Mouse (Mus musculus) right cerebral cortex, postnatal 36 days (tissue): ENCODE measurements around the gene Olfr785.
"Not testable (repeated sequence)": the region's sequence is repeated elsewhere in the genome, so short reads cannot be mapped to it uniquely, and the experiment has no call there.

ENCODE experiments used
- DNase-seq, 2 experiments: peaks; one replicate each; pipeline ENCODE4 v3.0.0; 2022; ENCODE audit warnings: low spot score in 2 of 2, mixed read lengths in 1 of 2

Gene Olfr785

GRCm38 (mm10) chr10:129405126-129405525 lies at the start of gene Olfr785:
Gene Olfr785, plus strand, starts transcription at chr10:129405426.
- DNase-seq = no peak

GRCm38 (mm10) chr10:129356496-129356895 lies 48.7 kb upstream of the Olfr785 start:
- DNase-seq = not testable (repeated sequence)

DNA sequence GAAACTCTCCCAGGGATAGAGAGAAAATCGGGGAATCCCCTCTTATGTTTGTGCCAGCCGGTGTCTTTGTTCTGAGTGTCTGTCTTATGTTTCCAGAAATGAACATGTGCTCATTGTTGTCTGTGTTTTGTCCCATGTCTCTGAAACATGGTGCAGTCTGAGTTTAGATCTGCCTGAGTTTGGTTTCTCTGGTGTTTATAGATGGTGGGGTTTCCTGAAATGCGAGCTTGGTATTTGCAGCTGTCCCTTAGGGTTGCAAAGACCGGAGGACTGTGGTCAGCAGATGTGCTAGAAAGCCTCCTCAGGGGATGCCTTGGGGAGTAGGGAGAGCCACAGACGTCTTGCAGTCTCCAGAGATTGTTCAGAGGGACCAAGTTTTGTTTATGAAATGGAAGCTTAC lies 47.9 kb upstream of the Olfr785 start:
- no peak for DNase-seq

DNA sequence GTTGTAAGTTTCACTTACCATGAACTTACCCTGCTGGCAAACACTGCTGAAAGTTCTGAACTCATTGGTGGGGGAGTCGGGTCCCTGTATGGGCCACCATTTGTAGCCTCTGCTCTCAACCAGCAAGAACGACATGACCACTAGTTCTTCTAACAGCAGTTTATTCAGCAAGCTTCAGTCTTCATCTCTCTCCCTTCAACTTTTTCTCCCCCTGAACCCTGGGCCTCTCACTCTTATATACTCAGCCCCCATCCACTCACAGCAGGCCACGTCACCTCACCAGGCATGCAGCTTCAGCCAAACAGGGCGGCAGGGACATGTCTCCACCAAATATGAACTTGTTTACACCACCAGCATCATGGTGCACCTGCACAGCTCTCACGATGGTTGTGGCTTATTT lies 31.2 kb upstream of the Olfr785 start:
- DNase-seq = not testable (repeated sequence)

GRCm38 (mm10) chr10:129383783-129384182 lies 21.4 kb upstream of the Olfr785 start, which contains the start of gene Olfr784:
Gene Olfr784, plus strand, starts transcription at chr10:129384083.
- DNase-seq = no peak

DNA sequence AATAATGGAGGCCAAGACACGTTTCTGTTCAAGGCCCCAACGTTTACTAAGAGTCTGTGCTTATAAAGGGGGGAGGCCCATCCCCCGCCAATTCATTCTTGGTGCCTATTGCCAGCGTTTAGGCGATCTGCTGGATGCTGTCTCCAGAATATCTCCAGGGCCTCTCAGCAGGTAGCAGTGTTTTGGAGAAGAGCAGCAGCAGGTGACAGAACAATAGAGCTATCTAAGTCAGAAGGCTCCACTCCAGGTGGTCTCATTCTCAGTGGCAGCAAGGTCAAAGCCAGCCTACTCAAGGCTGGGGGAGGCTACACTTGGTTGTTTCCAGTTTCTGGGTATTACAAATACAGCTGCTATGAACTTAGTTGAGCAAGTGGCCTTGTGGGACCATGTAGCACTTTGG lies 4.3 kb upstream of the Olfr785 start:
- no peak for DNase-seq

GRCm38 (mm10) chr10:129427006-129427405 lies 21.8 kb downstream of the Olfr785 start, which contains the start of gene Olfr786:
Gene Olfr786, plus strand, starts transcription at chr10:129427306.
- no peak for DNase-seq
